Mouse (Mus musculus) embryonic stem cell, embryonic (primary cell): ENCODE measurements around the gene Brat1.

Experiments
- CTCF ChIA-PET, 4 experiments: fragments of 300-600 bp in 2 of 4; fragments of 350-600 bp in 2 of 4; sonication (Branson Sonifier 250); formaldehyde crosslinking; loops; one replicate each; lab custom pipeline; 2022; ENCODE audit warnings: inconsistent platforms in 2 of 4; lab: Charles Lee
- POLR2A ChIA-PET, 4 experiments: fragments of 300-600 bp in 2 of 4; fragments of 350-600 bp in 2 of 4; sonication (Branson Sonifier 250); formaldehyde crosslinking; loops; one replicate each; lab custom pipeline; 2022; ENCODE audit warnings: antibody characterized with exemption in 4 of 4, inconsistent platforms in 1 of 4; lab: Charles Lee

The Brat1 gene

GRCm38 (mm10) chr5:140682113-140682512 is 22.7 kb upstream of the Brat1 start:
- POLR2A ChIA-PET: interaction anchor here in 2 of 4 experiments (0.9 to 1.2 kb wide), 4 partner anchors 12 to 23 kb away, joined by 3 to 8 read pairs (median 4); partner anchors contain the start of gene Brat1 (in 1 of the 2)
- CTCF ChIA-PET: interaction anchor here in 2 of 4 experiments (0.6 to 1.2 kb wide), 5 partner anchors 15 to 380 kb away, joined by 3 to 4 read pairs (median 3); no protein-coding TSS in a partner anchor

DNA sequence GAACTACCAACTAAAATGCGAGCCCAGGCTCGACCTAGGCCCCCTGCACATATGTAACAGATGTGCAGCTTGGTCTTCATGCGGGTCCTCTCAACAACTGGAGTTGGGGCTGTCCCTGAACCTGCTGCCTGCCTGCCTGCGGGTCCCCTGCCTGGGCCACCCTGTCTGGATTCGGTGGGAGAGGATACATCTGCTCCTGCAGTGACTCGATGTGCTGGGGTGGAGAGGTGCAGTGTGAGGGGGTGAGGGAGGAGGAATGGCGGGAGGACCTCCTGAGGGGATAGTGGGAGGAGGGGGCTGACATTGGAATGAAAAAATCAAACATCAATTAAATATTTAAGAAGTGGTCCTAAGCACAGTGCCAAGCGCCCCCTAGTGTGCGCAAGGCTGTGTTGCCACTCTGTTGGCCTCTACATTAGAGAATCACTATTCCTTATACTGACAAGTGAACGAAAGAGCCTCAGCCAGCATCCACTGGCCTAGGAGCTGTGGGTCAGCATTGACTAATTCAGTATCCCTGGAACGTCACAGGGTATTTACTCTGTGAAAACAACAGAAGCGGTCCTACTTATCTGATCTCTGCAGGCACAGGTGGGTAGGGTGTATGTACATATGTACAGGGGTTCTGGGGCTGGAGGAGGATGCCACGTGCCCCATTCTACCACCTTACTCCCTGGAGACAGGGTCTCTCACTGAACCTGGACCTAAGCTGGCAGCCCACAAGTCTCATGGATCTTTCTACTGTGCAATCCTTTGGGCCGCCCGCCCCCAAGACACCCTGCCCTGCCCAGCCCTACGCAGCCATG is 20.3 kb upstream of the Brat1 start:
- ChIA-PET POLR2A (interaction anchor here in 2 of 4 experiments (1.0 to 1.2 kb wide), 2 partner anchors 17 kb away, joined by 3 read pairs; partner anchors contain the start of gene Iqce (in 1 of the 2)), CTCF (interaction anchor here in 3 of 4 experiments (0.6 to 1.2 kb wide), 5 partner anchors 9 to 1468 kb away, joined by 3 to 10 read pairs (median 3); partner anchors contain the start of gene Brat1 (in 1 of the 3))

GRCm38 (mm10) chr5:140688434-140688833 is 16.4 kb upstream of the Brat1 start:
- CTCF ChIA-PET: interaction anchor here in 2 of 4 experiments (0.7 to 1.3 kb wide), 3 partner anchors 24 to 149 kb away, joined by 3 read pairs; no protein-coding TSS in a partner anchor

GRCm38 (mm10) chr5:140695987-140696386 is 8.8 kb upstream of the Brat1 start:
- POLR2A ChIA-PET: interaction anchor here in 2 of 4 experiments (0.9 to 1.4 kb wide), 2 partner anchors 9 to 48 kb away, joined by 3 to 5 read pairs; partner anchors contain the start of gene Brat1 (in 1 of the 2)
- CTCF ChIA-PET: interaction anchor here in 1 of 4 experiments (0.6 kb wide), 2 partner anchors 36 to 161 kb away, joined by 3 to 7 read pairs; no protein-coding TSS in a partner anchor

More at GRCm38 (mm10) chr5:140688434-140688833, 16.4 kb upstream of the Brat1 start:
- POLR2A ChIA-PET: interaction anchor here in 2 of 4 experiments (0.7 to 1.5 kb wide), 5 partner anchors 13 to 40 kb away, joined by 3 to 4 read pairs (median 3); partner anchors contain the start of genes Brat1 (in 1 of the 2) and Ttyh3 (in 1 of the 2)

GRCm38 (mm10) chr5:140699776-140700175 is 5.0 kb upstream of the Brat1 start:
- CTCF ChIA-PET: interaction anchor here in 1 of 4 experiments (1.8 kb wide), 1 partner anchor 163 kb away, joined by 3 read pairs; no protein-coding TSS in a partner anchor

GRCm38 (mm10) chr5:140701661-140702060 is 3.1 kb upstream of the Brat1 start:
- POLR2A ChIA-PET: interaction anchor here in 3 of 4 experiments (0.6 to 2.2 kb wide), 24 partner anchors 8 to 1090 kb away, joined by 3 to 8 read pairs (median 3); partner anchors contain the start of genes Eif3b (in 1 of the 3), Gna12 (in 1 of the 3) and Lfng (in 1 of the 3)
- CTCF ChIA-PET: interaction anchor here in 2 of 4 experiments (0.7 to 1.3 kb wide), 5 partner anchors 13 to 51 kb away, joined by 3 to 4 read pairs (median 3); no protein-coding TSS in a partner anchor

More at GRCm38 (mm10) chr5:140699776-140700175, 5.0 kb upstream of the Brat1 start:
- POLR2A ChIA-PET: interaction anchor here in 1 of 4 experiments (1.0 kb wide), 1 partner anchor 201 kb away, joined by 3 read pairs; no protein-coding TSS in a partner anchor

- ChIA-PET CTCF (interaction anchor here in 2 of 4 experiments (0.7 to 1.3 kb wide), 5 partner anchors 12 to 50 kb away, joined by 3 to 4 read pairs (median 3); no protein-coding TSS in a partner anchor), POLR2A (interaction anchor here in 3 of 4 experiments (0.6 to 2.2 kb wide), 20 partner anchors 8 to 1090 kb away, joined by 3 to 8 read pairs (median 3); partner anchors contain the start of genes Eif3b (in 1 of the 3), Gna12 (in 1 of the 3) and Lfng (in 1 of the 3))
Measured at GRCm38 (mm10) chr5:140702103-140702513, 2.7 kb upstream of the Brat1 start, which contains the start of gene Iqce. TSS of gene Iqce (minus strand) at chr5:140702378.

GRCm38 (mm10) chr5:140702618-140703175 is 2.1 kb upstream of the Brat1 start:
- ChIA-PET POLR2A (interaction anchor here in 3 of 4 experiments (0.5 to 1.8 kb wide), 18 partner anchors 9 to 386 kb away, joined by 3 to 8 read pairs (median 3); partner anchors contain the start of genes Eif3b (in 1 of the 3), Gna12 (in 1 of the 3) and Lfng (in 1 of the 3)), CTCF (interaction anchor here in 2 of 4 experiments (0.6 to 1.1 kb wide), 5 partner anchors 32 to 610 kb away, joined by 3 to 7 read pairs (median 3); no protein-coding TSS in a partner anchor)

DNA sequence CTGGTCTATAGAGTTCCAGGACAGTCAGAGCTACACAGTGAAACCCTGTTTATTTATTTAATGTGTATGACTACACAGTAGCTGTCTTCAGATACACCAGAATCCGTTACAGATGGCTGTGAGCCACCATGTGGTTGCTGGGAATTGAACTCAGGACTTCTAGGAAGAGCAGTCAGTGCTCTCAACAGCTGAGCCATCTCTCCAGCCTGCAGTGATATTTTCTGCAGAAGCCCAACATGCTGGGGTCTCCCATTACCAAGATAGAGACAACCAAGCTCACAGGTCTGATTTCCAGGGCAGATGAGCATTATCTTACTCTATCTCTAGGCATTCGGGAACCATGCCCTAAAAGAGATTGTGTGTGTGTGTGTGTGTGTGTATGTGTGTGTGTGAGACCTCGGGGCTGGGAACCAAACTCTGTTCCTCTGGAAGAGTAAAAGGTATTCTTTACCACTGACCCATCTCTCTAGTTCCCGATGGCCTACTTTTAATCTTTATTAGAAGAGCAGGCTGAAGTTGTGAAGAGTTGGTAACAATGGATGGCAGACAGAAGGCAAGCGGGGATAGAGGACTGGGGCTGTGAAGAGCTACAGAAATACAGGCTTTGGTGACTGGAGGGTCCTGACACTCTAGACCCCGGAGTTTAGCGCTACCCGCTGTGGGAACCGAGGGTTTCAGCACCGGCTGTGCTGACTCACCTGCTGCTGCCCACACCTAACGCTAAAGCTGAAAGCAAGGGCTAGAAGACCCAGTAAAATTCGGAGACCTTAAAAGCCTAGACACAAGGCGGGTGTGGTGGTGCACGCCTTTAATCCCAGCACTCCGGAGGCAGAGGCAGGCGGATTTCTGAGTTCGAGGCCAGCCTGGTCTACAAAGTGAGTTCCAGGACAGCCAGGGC is 1.1 kb upstream of the Brat1 start:
- CTCF ChIA-PET: interaction anchor here in 3 of 4 experiments (0.7 to 2.3 kb wide), 7 partner anchors 45 to 167 kb away, joined by 3 to 13 read pairs (median 4); no protein-coding TSS in a partner anchor
- POLR2A ChIA-PET: interaction anchor here in 3 of 4 experiments (0.6 to 2.4 kb wide), 33 partner anchors 8 to 1916 kb away, joined by 3 to 17 read pairs (median 4); partner anchors contain the start of genes Chst12 (in 1 of the 3), Eif3b (in 1 of the 3), Gna12 (in 1 of the 3) and Ttyh3 (in 1 of the 3)

DNA sequence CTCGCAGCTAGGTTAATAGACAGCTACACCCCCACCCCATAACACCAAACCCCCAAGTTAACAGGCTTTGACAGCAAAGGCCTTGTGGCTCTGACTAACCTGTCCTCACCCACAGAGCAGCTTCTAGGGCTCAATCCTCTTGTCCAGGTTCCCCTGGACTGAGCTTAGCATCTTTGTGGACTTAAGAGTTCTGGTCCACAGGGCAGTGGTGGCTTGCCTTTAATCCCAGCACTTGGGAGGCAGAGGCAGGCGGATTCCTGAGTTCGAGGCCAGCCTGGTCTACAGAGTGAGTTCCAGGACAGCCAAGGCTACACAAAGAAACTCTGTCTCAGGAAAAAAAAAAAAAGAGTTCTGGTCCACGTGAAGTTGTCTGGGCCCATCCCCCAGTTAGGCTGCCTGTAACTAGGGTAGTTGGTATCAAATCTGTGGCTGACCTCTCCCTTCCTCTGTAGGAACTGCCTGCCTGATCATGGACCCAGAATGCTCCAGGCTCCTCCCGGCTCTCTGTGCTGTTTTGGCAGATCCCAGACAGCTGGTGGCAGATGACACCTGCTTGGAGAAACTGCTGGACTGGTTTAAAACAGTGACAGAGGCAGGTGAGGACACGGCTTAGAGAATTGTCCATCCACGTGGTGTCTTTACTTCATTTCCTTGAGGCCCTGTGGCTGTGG is 825 bp downstream of the Brat1 start:
- ChIA-PET POLR2A (interaction anchor here in 3 of 4 experiments (0.7 to 2.4 kb wide), 33 partner anchors 8 to 1735 kb away, joined by 3 to 23 read pairs (median 4); partner anchors contain the start of genes Ttyh3 (in 2 of the 3), Chst12 (in 1 of the 3), Gna12 (in 1 of the 3) and Snx8 (in 1 of the 3)), CTCF (interaction anchor here in 3 of 4 experiments (0.6 to 2.3 kb wide), 11 partner anchors 22 to 835 kb away, joined by 3 to 13 read pairs (median 4); partner anchors contain the start of gene Chst12 (in 1 of the 3))

GRCm38 (mm10) chr5:140710315-140710714 is 5.5 kb downstream of the Brat1 start:
- CTCF ChIA-PET: interaction anchor here in 1 of 4 experiments (0.7 kb wide), 1 partner anchor 38 kb away, joined by 3 read pairs; no protein-coding TSS in a partner anchor
- POLR2A ChIA-PET: no interaction called here

DNA sequence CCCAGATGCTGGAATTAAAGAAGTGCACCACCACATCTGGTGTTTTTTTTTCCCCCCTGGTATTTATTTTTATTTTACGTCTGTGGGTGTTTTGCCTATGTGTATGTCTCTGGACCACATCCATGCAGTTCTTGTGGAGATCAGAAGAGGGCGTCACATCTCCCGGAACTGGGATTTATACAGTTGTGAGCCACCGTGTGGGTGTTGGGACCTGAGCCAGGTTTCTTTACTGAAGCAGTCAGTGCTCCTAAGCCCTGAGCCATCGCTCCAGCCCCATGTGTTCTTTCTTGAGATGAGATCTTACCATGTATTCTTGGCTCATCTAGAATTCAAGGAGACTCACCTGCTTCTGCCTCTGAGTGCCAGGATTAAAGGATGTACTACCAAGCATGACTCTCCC is 6.2 kb downstream of the Brat1 start:
- ChIA-PET CTCF (interaction anchor here in 1 of 4 experiments (0.7 kb wide), 1 partner anchor 37 kb away, joined by 3 read pairs; no protein-coding TSS in a partner anchor), POLR2A (no interaction called here)

DNA sequence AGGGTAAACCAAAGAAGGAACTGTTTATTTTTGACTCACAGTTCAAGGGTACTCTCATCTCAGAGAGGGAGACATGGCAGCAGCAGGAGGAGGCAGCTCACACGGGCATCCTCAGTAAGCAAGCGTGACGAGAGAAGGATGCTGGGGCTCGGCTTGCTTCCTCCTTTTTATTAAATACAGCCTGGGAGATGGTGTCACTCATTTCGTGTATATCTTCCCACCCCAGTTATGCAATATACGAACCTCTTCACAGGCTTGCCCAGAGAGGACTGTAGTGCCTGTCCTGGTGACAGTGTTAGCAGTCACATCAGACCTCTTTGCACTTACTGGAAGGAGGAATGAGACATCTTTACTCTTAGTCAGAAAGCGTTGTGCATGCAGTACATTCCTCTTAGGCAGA is 16.0 kb downstream of the Brat1 start:
- CTCF ChIA-PET: no interaction called here

DNA sequence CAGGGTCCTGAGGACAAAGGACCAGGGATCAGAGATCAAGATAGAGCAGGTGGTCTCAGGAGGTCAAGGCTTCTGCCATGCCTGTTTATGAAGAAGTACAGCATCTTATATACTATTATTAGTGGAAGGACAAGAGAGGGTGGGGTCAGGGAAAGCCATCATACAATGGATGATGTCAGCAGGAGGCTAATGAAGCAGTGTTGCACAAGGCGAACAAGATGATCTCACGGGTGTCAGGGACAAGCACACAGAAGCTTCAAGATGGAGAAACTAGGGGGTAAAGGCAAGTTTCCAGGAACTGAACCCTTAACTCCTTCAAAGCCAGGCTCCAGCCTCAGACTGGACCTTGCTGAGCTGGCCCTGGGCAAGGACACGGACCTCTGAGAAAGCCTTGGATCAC is 17.3 kb downstream of the Brat1 start:
- CTCF ChIA-PET: interaction anchor here in 1 of 4 experiments (1.0 kb wide), 1 partner anchor 29 kb away, joined by 3 read pairs; no protein-coding TSS in a partner anchor

More for the DNA sequence above, 16.0 kb downstream of the Brat1 start:
- POLR2A ChIA-PET: no interaction called here

DNA sequence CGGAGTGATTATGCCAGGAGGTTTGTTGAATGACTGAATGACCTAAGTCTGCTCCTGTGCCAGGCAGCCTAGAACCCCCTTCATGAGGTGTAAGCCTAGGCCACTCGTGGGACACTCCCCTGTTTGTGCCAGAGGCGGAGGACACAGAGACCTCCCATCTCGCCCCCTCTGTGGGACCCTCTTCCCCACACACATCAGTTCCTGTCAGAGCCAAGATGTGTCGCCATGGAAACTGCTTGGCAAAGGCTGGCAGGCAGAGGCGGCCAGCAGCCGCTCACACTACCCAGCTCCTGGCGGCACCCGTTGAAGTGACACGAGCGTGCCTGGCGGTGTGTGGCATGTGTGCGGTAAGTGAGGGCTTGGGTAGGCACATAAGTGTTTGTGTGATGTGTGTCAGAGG is 19.0 kb downstream of the Brat1 start, which contains the start of gene Amz1:
TSS of gene Amz1 (plus strand) at position 306 of the 400 bp plus-strand sequence.
- ChIA-PET CTCF (interaction anchor here in 2 of 4 experiments (0.9 to 1.0 kb wide), 2 partner anchors 9 to 10 kb away, joined by 3 to 4 read pairs; no protein-coding TSS in a partner anchor), POLR2A (no interaction called here)

More for the DNA sequence above, 17.3 kb downstream of the Brat1 start:
- POLR2A ChIA-PET: interaction anchor here in 1 of 4 experiments (0.8 kb wide), 1 partner anchor 8 kb away, joined by 3 read pairs; no protein-coding TSS in a partner anchor
